18 mouse cellular contexts compared by ENCODE assay signal in genomic region chr8:107785771-107786170, GRCm38 (mm10).
DNase-seq lines count a peak whose midpoint lies in the region; ATAC-seq and TF ChIP-seq lines count a peak whose summit lies in the region.
"Had no signal": no experiment of that assay in that cellular context is flagged by ENCODE, and none has a peak within 500 bp of the region (broad histone marks: within the 10 kb centered on the region; RNA-seq: fewer than 3 reads in every experiment).

No protein-coding gene starts in this region.

- peak overlapping the region; percentile 16; the same call in 1 of the 2 replicates for H3K27ac ChIP-seq in embryonic facial prominence, embryonic 13.5 days
- no peak overlapping the region for H3K27ac ChIP-seq in embryonic facial prominence, embryonic 10.5 days (replicated peaks)
- no peak overlapping the region for H3K27ac ChIP-seq in lung, postnatal 0 days (ENCODE audit: low read length)
- H3K27ac ChIP-seq in embryonic facial prominence, embryonic 15.5 days (replicated peaks): peak overlapping the region; percentile 34
- H3K27ac ChIP-seq: forebrain, embryonic 10.5 days; hindbrain, embryonic 13.5 days; limb, embryonic 15.5 days; stomach, embryonic 15.5 days had no signal

- no peak for TF ChIP-seq CTCF in lung, postnatal 0 days (IDR thresholded peaks at IDR 0.05)

- no peaks in the 10 kb centered on the region for H3K27me3 ChIP-seq in embryonic facial prominence, embryonic 13.5 days
- no peaks in the 10 kb centered on the region for H3K27me3 ChIP-seq in embryonic facial prominence, embryonic 10.5 days (replicated peaks; ENCODE audit: low read depth, poor library complexity, severe bottlenecking)
- no peaks in the 10 kb centered on the region for H3K27me3 ChIP-seq in lung, postnatal 0 days (replicated peaks; ENCODE audit: insufficient read depth, low read length)
- H3K27me3 ChIP-seq in embryonic facial prominence, embryonic 15.5 days: no peaks in the 10 kb centered on the region
- H3K27me3 ChIP-seq: CH12.LX; hindbrain, embryonic 13.5 days; limb, embryonic 15.5 days; stomach, embryonic 15.5 days had no signal

- no peaks in the 10 kb centered on the region for H3K36me3 ChIP-seq in embryonic facial prominence, embryonic 13.5 days
- H3K36me3 ChIP-seq in embryonic facial prominence, embryonic 10.5 days (replicated peaks): no peaks in the 10 kb centered on the region
- H3K36me3 ChIP-seq in lung, postnatal 0 days (ENCODE audit: insufficient read depth, low read length): no peaks in the 10 kb centered on the region
- no peaks in the 10 kb centered on the region for H3K36me3 ChIP-seq in embryonic facial prominence, embryonic 15.5 days
- H3K36me3 ChIP-seq: forebrain, embryonic 10.5 days; hindbrain, embryonic 13.5 days; limb, embryonic 15.5 days; stomach, embryonic 15.5 days had no signal

- no peak overlapping the region for H3K4me3 ChIP-seq in embryonic facial prominence, embryonic 13.5 days
- no peak overlapping the region for H3K4me3 ChIP-seq in embryonic facial prominence, embryonic 10.5 days
- H3K4me3 ChIP-seq in lung, postnatal 0 days (ENCODE audit: low read depth, low read length): no peak overlapping the region
- no peak overlapping the region for H3K4me3 ChIP-seq in embryonic facial prominence, embryonic 15.5 days (replicated peaks)
- H3K4me3 ChIP-seq: forebrain, embryonic 10.5 days; hindbrain, embryonic 13.5 days; limb, embryonic 15.5 days; stomach, embryonic 15.5 days had no signal

- no peak overlapping the region for H3K4me2 ChIP-seq in embryonic facial prominence, embryonic 13.5 days
- H3K4me2 ChIP-seq in lung, postnatal 0 days (replicated peaks; ENCODE audit: low read depth, low read length): no peak overlapping the region
- no peak overlapping the region for H3K4me2 ChIP-seq in embryonic facial prominence, embryonic 15.5 days (replicated peaks)
- H3K4me2 ChIP-seq: hindbrain, embryonic 13.5 days; limb, embryonic 15.5 days; stomach, embryonic 15.5 days had no signal

- TF ChIP-seq EP300 in lung, postnatal 0 days (IDR thresholded peaks at IDR 0.05): no peak

- no peaks in the 10 kb centered on the region for H3K9me3 ChIP-seq in embryonic facial prominence, embryonic 13.5 days
- no peaks in the 10 kb centered on the region for H3K9me3 ChIP-seq in embryonic facial prominence, embryonic 10.5 days
- H3K9me3 ChIP-seq in lung, postnatal 0 days (ENCODE audit: low read length): no peaks in the 10 kb centered on the region
- no peaks in the 10 kb centered on the region for H3K9me3 ChIP-seq in embryonic facial prominence, embryonic 15.5 days (replicated peaks)
- H3K9me3 ChIP-seq: forebrain, embryonic 10.5 days; hindbrain, embryonic 13.5 days; limb, embryonic 15.5 days; stomach, embryonic 15.5 days had no signal

- DNase-seq in embryonic facial prominence, embryonic 10.5 days (ENCODE audit: low spot score): no peak
- peak; percentile 22 for DNase-seq in lung, postnatal 0 days (ENCODE audit: low spot score)
- DNase-seq in lung, postnatal 25 days (ENCODE audit: low spot score): no peak
- DNase-seq in adrenal gland, adult (ENCODE audit: inconsistent age in 2 of 2, low spot score in 1 of 2): peak; percentile 86 to 91
- no peak for DNase-seq in layer of hippocampus, adult 8-10 months (ENCODE audit: low spot score in 2 of 2)
- DNase-seq: cerebellum, postnatal 25 days; gastrocnemius, postnatal 14 days; kidney, postnatal 25 days; right cerebral cortex, postnatal 14 days had no signal

- WGBS in embryonic facial prominence, embryonic 13.5 days: 33% methylated on average over 5 of the region's 5 CpGs
- 74% methylated on average over 5 of the region's 5 CpGs for WGBS in embryonic facial prominence, embryonic 10.5 days
- WGBS in lung, postnatal 0 days: 62% methylated on average over 5 of the region's 5 CpGs
- 27% methylated on average over 5 of the region's 5 CpGs for WGBS in embryonic facial prominence, embryonic 15.5 days

- no peak for ATAC-seq in embryonic facial prominence, embryonic 13.5 days (ENCODE audit: insufficient number of reproducible peaks, insufficient read depth, low FRiP score, low TSS enrichment, low read depth)
- ATAC-seq in lung, postnatal 0 days: no peak
- peak; percentile 47; the same call in 1 of the 2 replicates for ATAC-seq in embryonic facial prominence, embryonic 15.5 days (ENCODE audit: insufficient number of reproducible peaks, low FRiP score, low TSS enrichment, low read depth)
- ATAC-seq in cerebellum, adult (ENCODE audit: insufficient number of reproducible peaks, low FRiP score, low TSS enrichment): no peak
- ATAC-seq: midbrain, embryonic 16.5 days had no signal

- H3K9ac ChIP-seq in embryonic facial prominence, embryonic 13.5 days: no peak overlapping the region
- no peak overlapping the region for H3K9ac ChIP-seq in lung, postnatal 0 days (replicated peaks; ENCODE audit: low read depth)
- H3K9ac ChIP-seq in embryonic facial prominence, embryonic 15.5 days: no peak overlapping the region
- H3K9ac ChIP-seq: hindbrain, embryonic 13.5 days; limb, embryonic 15.5 days; stomach, embryonic 15.5 days had no signal

- 0 out of 2 replicates have a peak, but pooled peaks cover 3% of the 10 kb centered on the region for H3K4me1 ChIP-seq in embryonic facial prominence, embryonic 13.5 days
- no peaks in the 10 kb centered on the region for H3K4me1 ChIP-seq in embryonic facial prominence, embryonic 10.5 days
- no peaks in the 10 kb centered on the region for H3K4me1 ChIP-seq in lung, postnatal 0 days (ENCODE audit: insufficient read depth, low read depth, low read length)
- H3K4me1 ChIP-seq in embryonic facial prominence, embryonic 15.5 days: no peaks in the 10 kb centered on the region
- H3K4me1 ChIP-seq: forebrain, embryonic 10.5 days; hindbrain, embryonic 13.5 days; limb, embryonic 15.5 days; stomach, embryonic 15.5 days had no signal

Comparison
In these comparisons a context has a peak if more than half of its experiments do, and no peak if none do; other contexts are left out.
1. H3K27ac ChIP-seq: peak in embryonic facial prominence, embryonic 13.5 days (single experiment) and embryonic facial prominence, embryonic 15.5 days (single experiment); none in embryonic facial prominence, embryonic 10.5 days (single experiment) and lung, postnatal 0 days (single experiment).
2. DNase-seq: peak in lung, postnatal 0 days (single experiment) and adrenal gland, adult (2 of 2); none in embryonic facial prominence, embryonic 10.5 days (single experiment), lung, postnatal 25 days (single experiment) and layer of hippocampus, adult 8-10 months (0 of 2).